Mouse (Mus musculus): ENCODE measurements around the gene Nckap5. TPM values are rescaled to one million over a fixed set of nuclear protein-coding genes. Genes with fewer than 3 reads are reported as not detected.
"Not testable (repeated sequence)": the region's sequence is repeated elsewhere in the genome, so short reads cannot be mapped to it uniquely, and the experiment has no call there.

Gene Nckap5
- polyA plus RNA-seq, 1 experiment from 2014 or later: 24.1 TPM

DNA sequence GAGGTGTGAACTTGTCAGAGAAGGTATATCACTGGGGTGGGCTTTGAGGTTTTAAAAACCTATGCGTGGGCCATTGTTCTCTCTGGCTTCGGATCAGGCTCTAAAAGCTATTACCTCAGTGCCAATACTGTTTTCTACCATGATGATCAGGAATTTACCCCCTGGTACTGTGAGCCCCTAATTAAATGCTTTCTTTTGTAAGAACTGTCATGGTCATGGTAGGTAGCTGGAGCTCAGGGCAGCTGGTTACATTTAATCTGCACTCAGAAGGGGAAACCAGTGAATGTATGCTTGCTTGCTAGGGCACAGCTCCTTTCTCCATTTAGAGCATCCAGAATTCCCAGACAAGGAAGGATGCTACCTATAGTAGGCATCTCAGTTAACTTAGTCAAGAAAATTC, 759.7 kb downstream of the Nckap5 start:
- no peaks in the 10 kb centered on the region for H3K27me3 ChIP-seq

DNA sequence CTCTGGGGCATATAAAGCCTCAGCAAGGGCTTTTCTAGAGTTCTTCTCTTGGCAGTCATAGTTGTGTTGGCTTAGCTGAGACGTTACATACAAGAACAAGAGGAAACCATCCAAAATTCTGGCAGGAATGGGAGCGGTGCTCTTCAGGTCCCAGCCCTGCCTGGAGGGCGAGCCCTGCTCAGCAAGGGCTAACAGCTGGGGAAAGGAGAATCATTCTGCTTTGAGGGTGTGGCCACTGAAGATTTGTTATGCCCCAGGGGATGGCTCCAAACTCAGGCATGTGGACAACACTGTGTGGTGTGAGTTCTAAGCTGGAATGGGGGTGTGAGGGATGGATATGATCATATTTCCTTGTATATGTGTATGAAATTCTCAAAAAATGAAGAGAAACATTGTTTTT, 779.1 kb downstream of the Nckap5 start:
- Histone ChIP-seq H3K27me3 (no peaks in the 10 kb centered on the region), H3K4me1 (no peaks in the 10 kb centered on the region)
- WGBS: 77% methylated on average over 3 of the region's 3 CpGs

More for the DNA sequence above, 759.7 kb downstream of the Nckap5 start:
- Histone ChIP-seq H3K27ac (no peak overlapping the region), H3K4me2 (replicated peaks) (no peak overlapping the region), H3K9me3 (replicated peaks) (no peaks in the 10 kb centered on the region), H3K4me1 (no peaks in the 10 kb centered on the region), H3K4me3 (no peak overlapping the region), H3K36me3 (no peaks in the 10 kb centered on the region), H3K9ac (no peak overlapping the region)
- ATAC-seq (ENCODE audit: low FRiP score): no peak
- WGBS: 60% methylated on average over 2 of the region's 2 CpGs

DNA sequence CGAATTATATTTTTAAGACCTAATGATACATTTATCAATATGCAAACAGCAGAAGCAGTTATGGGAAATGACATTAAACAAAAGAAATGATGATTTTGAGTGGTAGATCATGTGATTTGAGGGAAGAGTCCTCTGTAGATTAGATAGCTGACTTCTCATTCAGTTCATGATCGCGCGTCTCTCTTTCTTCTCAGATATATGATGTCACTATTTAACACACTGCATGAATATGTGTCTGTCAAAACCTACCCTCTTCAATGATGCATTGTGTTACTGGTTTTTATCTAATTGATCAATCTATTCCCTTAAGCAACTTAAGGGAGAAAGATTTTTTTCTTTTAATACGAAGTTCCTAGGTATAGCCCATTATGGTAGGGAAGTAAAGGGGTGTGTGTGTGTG, 787.7 kb downstream of the Nckap5 start:
- Histone ChIP-seq H3K4me1 (no peaks in the 10 kb centered on the region), H3K27ac (no peak overlapping the region), H3K36me3 (no peaks in the 10 kb centered on the region), H3K4me2 (replicated peaks) (no peak overlapping the region), H3K4me3 (no peak overlapping the region), H3K9ac (no peak overlapping the region), H3K27me3 (no peaks in the 10 kb centered on the region), H3K9me3 (replicated peaks) (no peaks in the 10 kb centered on the region)
- ATAC-seq (ENCODE audit: low FRiP score): no peak
- 93% methylated on average over 5 of the region's 5 CpGs for WGBS

More for the DNA sequence above, 779.1 kb downstream of the Nckap5 start:
- Histone ChIP-seq H3K36me3 (no peaks in the 10 kb centered on the region), H3K4me2 (replicated peaks) (no peak overlapping the region), H3K27ac (no peak overlapping the region), H3K4me3 (no peak overlapping the region), H3K9me3 (replicated peaks) (no peaks in the 10 kb centered on the region), H3K9ac (no peak overlapping the region)
- ATAC-seq (ENCODE audit: low FRiP score): no peak

DNA sequence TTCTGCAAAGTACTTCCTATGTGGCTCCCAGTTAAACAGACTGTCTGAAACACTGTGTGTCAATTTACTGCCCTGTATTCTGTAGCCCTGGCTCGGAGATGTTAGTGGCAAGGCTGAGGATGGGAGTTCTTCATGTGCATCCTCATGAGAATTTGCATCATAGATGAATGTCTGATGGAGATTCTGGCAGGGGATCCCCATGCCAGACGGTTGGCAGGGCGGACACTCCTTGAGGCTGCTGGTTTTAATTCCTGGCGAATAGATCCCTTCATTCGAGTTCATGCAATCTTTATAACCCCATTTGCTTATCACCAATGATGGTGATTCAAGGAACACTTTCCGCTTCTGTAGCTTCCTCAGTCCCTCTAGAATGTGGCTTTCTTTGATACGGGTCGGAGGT, 803.1 kb downstream of the Nckap5 start:
- no peaks in the 10 kb centered on the region for H3K4me1 ChIP-seq
- ATAC-seq (ENCODE audit: low FRiP score): no peak
- WGBS: 89% methylated on average over 8 of the region's 8 CpGs
- no peaks in the 10 kb centered on the region for H3K9me3 ChIP-seq (replicated peaks)
- no peak overlapping the region for H3K4me2 ChIP-seq (replicated peaks)
- H3K27me3 ChIP-seq: no peaks in the 10 kb centered on the region
- H3K9ac ChIP-seq: no peak overlapping the region
- no peak overlapping the region for H3K4me3 ChIP-seq
- peaks cover 27% of the 10 kb centered on the region for H3K36me3 ChIP-seq
- no peak overlapping the region for H3K27ac ChIP-seq

DNA sequence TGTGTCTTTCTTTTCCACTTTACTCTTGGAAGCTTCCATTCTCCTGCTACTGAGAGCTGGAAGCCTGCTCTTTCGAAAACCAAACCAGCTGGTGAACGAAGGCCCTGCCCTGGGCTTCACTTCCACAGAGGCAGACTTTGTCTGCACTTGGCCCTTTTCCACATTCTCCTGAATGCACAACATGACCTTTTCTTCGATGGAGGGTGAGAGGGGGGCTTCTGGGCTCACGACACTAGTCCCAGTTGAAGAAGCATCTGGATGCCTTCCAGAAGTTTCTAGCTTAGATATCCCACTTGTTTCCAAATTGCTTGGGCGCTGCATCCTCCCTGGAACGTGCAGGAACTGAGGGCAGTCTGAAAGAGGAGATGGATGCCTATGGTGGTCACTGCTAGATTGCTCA, 806.1 kb downstream of the Nckap5 start:
- no peak overlapping the region for H3K4me3 ChIP-seq
- no peaks in the 10 kb centered on the region for H3K27me3 ChIP-seq
- no peak overlapping the region for H3K27ac ChIP-seq
- no peak for ATAC-seq (ENCODE audit: low FRiP score)
- WGBS: 83% methylated on average over 6 of the region's 6 CpGs
- H3K9me3 ChIP-seq (replicated peaks): no peaks in the 10 kb centered on the region
- H3K36me3 ChIP-seq: peaks cover 27% of the 10 kb centered on the region
- no peak overlapping the region for H3K9ac ChIP-seq
- H3K4me1 ChIP-seq: no peaks in the 10 kb centered on the region
- H3K4me2 ChIP-seq (replicated peaks): no peak overlapping the region

DNA sequence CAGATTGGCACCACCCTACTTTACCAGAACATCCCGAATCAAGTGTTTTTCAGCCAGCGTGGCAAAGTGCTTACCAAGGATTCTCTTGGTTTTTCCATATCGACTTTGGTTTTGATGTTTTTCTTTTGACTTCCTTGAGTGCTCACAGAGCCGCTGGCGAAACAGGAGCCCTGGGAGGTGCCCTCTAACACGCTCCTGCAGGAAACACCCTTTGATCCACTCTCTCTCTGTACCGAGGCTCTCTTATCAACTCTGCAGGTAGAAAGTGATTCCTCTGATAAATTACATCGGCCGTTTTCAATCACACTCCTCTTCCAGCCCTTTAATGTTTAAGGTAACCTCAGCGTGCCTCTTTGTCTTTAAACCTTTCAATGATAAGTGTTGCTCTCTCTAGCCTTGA, 807.6 kb downstream of the Nckap5 start:
- WGBS: 62% methylated on average over 10 of the region's 10 CpGs
- no peak for ATAC-seq (ENCODE audit: low FRiP score)
- Histone ChIP-seq H3K27me3 (no peaks in the 10 kb centered on the region), H3K4me2 (replicated peaks) (no peak overlapping the region), H3K4me1 (no peaks in the 10 kb centered on the region), H3K9ac (no peak overlapping the region), H3K4me3 (no peak overlapping the region), H3K9me3 (replicated peaks) (no peaks in the 10 kb centered on the region), H3K36me3 (peaks cover 27% of the 10 kb centered on the region), H3K27ac (no peak overlapping the region)

DNA sequence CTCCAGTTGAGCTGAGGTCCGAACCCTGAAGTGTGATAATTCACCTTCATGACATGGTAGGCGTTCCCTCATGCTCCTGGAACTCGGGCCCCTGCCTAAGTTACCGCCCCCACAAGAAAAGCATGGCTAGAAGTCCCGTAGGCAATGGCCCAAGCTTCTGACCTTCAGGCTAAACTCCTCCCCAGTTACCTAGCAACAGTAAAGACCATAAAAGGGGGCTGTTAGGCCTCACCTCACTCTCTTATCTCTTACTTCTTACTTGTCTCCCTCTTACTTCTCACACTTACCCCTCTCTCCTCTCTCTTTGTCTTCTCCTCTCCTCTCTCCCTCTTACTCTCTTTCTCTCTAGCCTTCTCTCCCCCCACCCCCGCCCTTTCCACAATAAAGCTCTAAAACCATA, 811.9 kb downstream of the Nckap5 start:
- not testable (repeated sequence) for H3K4me2 ChIP-seq (replicated peaks); H3K36me3 ChIP-seq; H3K4me1 ChIP-seq; H3K27ac ChIP-seq; H3K9me3 ChIP-seq (replicated peaks); H3K4me3 ChIP-seq; H3K27me3 ChIP-seq; ATAC-seq (ENCODE audit: low FRiP score); H3K9ac ChIP-seq
- WGBS: 56% methylated on average over 6 of the region's 6 CpGs

DNA sequence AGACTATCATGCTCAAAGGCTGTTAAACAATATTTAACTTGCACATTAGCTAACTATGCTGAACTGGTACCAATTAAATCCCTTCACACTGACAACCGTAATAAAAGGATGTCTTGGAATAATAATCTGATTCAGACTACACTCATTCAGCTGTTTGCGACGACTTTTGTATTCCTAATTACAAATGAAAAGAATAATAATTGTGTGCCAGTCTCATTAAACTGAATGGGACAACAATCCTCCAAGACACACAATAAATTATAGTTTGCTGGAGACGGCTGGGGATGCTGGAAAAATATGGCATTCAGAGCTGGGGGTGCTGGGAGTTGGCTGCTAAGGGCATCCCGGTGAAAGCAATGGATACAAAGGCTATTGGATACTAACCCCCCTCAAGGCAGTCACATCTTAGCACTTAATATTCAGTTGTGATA, 818.9 kb downstream of the Nckap5 start:
- Histone ChIP-seq H3K4me2 (replicated peaks) (no peak overlapping the region), H3K27ac (no peak overlapping the region), H3K4me1 (no peaks in the 10 kb centered on the region), H3K36me3 (no peaks in the 10 kb centered on the region), H3K27me3 (no peaks in the 10 kb centered on the region), H3K9ac (no peak overlapping the region), H3K4me3 (no peak overlapping the region), H3K9me3 (replicated peaks) (no peaks in the 10 kb centered on the region)
- no peak for ATAC-seq (ENCODE audit: low FRiP score)
- 66% methylated on average over 5 of the region's 5 CpGs for WGBS

DNA sequence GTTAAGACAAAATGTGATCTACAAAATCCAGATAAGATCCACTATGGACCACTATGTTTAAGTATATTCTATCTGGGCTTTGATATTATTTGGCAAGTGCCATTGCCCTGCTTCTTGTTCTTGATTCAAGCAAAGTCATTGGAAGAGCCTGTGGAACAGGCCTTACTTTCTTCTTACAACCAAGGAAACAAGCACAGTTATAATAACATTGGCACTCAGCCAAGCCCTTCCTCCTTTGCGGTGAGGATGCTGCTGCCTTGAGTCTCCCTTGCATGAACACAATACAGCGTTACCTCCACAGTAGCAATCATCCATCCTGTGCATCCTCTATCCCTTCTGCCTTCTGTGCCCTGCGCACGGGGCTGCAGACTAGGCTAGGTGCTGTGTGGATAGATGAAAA, 823.0 kb downstream of the Nckap5 start:
- ATAC-seq (ENCODE audit: low FRiP score): no peak
- no peaks in the 10 kb centered on the region for H3K36me3 ChIP-seq
- 86% methylated on average over 4 of the region's 4 CpGs for WGBS
- H3K4me2 ChIP-seq (replicated peaks): no peak overlapping the region
- H3K9ac ChIP-seq: no peak overlapping the region
- no peak overlapping the region for H3K4me3 ChIP-seq
- no peaks in the 10 kb centered on the region for H3K4me1 ChIP-seq
- no peaks in the 10 kb centered on the region for H3K27me3 ChIP-seq
- H3K27ac ChIP-seq: no peak overlapping the region
- H3K9me3 ChIP-seq (replicated peaks): no peaks in the 10 kb centered on the region

DNA sequence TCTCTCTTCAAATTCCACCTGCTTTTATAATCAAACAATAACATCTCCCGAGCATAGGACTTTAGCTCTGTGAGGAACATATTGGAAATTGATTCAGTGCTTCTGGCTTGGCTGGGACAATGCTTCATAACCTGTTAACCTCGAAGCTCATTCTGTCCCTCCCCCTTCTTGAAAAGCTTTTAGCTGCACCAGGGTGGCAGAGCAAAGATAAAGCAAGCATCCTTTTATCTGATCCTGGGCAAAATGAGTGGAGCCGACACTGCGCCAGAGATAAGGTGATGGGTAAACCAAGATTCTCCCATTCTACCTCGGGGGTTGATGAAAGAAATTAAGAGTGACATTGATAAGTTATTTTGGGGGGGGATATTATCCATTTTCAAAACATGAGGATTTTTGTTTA, 824.9 kb downstream of the Nckap5 start:
- WGBS: 74% methylated on average over 5 of the region's 5 CpGs
- no peak for ATAC-seq (ENCODE audit: low FRiP score)
- Histone ChIP-seq H3K27ac (no peak overlapping the region), H3K27me3 (no peaks in the 10 kb centered on the region), H3K4me3 (no peak overlapping the region), H3K9ac (no peak overlapping the region), H3K4me1 (no peaks in the 10 kb centered on the region), H3K4me2 (replicated peaks) (no peak overlapping the region), H3K36me3 (no peaks in the 10 kb centered on the region), H3K9me3 (replicated peaks) (no peaks in the 10 kb centered on the region)

DNA sequence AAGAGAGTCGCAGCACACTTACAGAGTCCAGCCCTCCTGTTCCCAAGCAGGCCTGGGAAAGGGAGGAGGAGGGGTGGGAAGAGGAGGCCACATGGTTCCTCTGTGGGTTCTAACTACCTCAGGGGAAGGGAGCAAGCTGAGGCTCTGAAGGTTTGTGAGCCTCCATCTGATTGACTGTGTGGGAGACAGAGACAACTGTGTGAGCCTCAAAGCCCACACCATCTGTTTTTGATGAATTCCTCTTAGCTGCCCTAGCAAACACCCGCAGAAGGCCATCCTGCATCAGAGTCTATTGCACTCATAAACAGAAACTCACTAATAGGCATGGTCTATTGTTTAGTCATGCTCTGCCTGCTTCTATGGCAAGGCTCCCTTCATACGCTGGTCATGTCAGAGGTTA, 834.1 kb downstream of the Nckap5 start:
- WGBS: 33% methylated on average over 3 of the region's 3 CpGs
- H3K27me3 ChIP-seq: no peaks in the 10 kb centered on the region
- H3K36me3 ChIP-seq: no peaks in the 10 kb centered on the region
- peaks cover 12% of the 10 kb centered on the region for H3K4me1 ChIP-seq
- no peaks in the 10 kb centered on the region for H3K9me3 ChIP-seq (replicated peaks)
- H3K4me3 ChIP-seq: no peak overlapping the region
- H3K9ac ChIP-seq: no peak overlapping the region
- H3K27ac ChIP-seq: no peak overlapping the region
- H3K4me2 ChIP-seq (replicated peaks): no peak overlapping the region
- ATAC-seq (ENCODE audit: low FRiP score): peak; percentile 88

DNA sequence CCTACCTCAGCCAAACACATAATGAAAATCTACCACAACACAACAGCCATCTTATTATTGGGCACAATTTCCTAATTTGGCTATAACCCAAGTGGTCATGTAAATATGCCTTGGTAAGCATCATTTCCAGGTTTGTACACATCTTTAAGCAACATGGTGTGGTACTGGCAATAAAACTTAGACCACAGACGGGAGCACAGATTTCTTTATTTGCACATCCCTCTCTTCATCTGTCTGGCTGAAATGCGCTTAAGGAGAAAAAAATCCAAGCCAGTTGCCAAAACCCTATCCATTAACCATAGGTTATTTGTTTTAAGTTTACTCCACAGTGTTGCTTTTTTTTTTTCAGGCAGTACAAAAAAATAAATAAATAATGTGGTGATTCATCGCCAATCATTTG, 842.8 kb downstream of the Nckap5 start:
- Histone ChIP-seq H3K27ac (no peak overlapping the region), H3K4me1 (no peaks in the 10 kb centered on the region), H3K4me3 (no peak overlapping the region), H3K4me2 (replicated peaks) (no peak overlapping the region), H3K27me3 (no peaks in the 10 kb centered on the region), H3K9me3 (replicated peaks) (no peaks in the 10 kb centered on the region), H3K36me3 (no peaks in the 10 kb centered on the region), H3K9ac (no peak overlapping the region)
- 82% methylated on average over 3 of the region's 3 CpGs for WGBS
- ATAC-seq (ENCODE audit: low FRiP score): no peak

DNA sequence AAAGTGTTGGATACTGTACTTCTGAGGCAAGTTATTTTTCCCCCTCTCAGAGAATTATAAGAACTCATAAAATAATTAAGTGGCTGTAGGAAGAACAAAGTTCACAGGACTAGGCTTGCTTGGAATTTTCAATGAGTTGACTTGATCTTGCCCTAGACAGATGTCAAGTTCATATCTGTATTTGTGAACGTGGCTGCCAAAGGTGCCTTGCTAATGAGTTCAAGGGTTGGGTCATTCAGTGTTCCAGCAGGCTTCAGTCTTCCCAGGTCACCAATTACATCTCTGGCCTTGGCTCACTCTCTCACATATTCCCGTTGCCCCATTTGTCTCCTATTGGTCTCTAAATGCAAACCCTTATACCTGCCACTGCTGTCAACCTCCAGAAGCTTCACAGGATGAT, 846.0 kb downstream of the Nckap5 start:
- Histone ChIP-seq H3K27me3 (no peaks in the 10 kb centered on the region), H3K4me2 (replicated peaks) (no peak overlapping the region), H3K4me3 (no peak overlapping the region), H3K9ac (no peak overlapping the region), H3K9me3 (replicated peaks) (no peaks in the 10 kb centered on the region), H3K36me3 (no peaks in the 10 kb centered on the region), H3K4me1 (peaks cover 7% of the 10 kb centered on the region), H3K27ac (no peak overlapping the region)
- 63% methylated on average over 2 of the region's 2 CpGs for WGBS
- ATAC-seq (ENCODE audit: low FRiP score): no peak

DNA sequence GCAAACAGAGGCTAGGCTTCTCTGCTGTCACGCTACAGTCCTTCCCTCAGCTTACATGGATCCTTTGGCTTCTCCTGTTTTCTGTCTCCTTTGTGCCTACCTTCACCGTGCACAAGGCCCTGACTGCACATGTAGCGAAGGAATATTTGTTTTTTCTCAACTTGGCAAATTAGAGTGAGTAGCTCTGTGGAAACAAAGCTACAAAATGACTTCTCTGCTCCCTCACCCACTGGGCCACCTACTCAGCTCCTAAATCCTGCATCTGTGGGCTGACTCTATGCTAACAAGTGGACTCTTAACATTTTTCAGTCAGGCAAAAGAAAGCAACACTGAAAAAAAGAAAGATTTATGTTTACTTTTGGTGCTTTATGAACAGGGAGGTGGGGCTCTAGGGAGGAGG, 856.0 kb downstream of the Nckap5 start:
- no peak for ATAC-seq (ENCODE audit: low FRiP score)
- H3K9me3 ChIP-seq (replicated peaks): no peaks in the 10 kb centered on the region
- H3K4me3 ChIP-seq: no peak overlapping the region
- no peaks in the 10 kb centered on the region for H3K36me3 ChIP-seq
- H3K4me2 ChIP-seq (replicated peaks): no peak overlapping the region
- no peaks in the 10 kb centered on the region for H3K27me3 ChIP-seq
- peaks cover 11% of the 10 kb centered on the region for H3K4me1 ChIP-seq
- no peak overlapping the region for H3K9ac ChIP-seq
- no peak overlapping the region for H3K27ac ChIP-seq
- WGBS: 84% methylated on average over 3 of the region's 3 CpGs
